Mouse (Mus musculus): ENCODE measurements around the gene Piezo1. TPM values are rescaled to one million over a fixed set of nuclear protein-coding genes. Genes with fewer than 3 reads are reported as not detected.

Piezo1 gene
- polyA plus RNA-seq, 1 experiment from 2014 or later, result 3.4 TPM

GRCm38 (mm10) chr8:122443262-122444006 lies 107.7 kb downstream of the Piezo1 start, which contains the start of gene Mvd:
TSS of gene Mvd (minus strand) at chr8:122443422.
- Histone ChIP-seq H3K4me3 (ENCODE audit: low read depth, low read length) (peak within 1 kb of the TSS; percentile 70), H3K27me3 (ENCODE audit: insufficient read depth, low read length) (no peaks in the 10 kb centered on the region), H3K9me3 (ENCODE audit: low read length) (no peaks in the 10 kb centered on the region), H3K9ac (replicated peaks) (peak within 1 kb of the TSS; percentile 73), H3K36me3 (replicated peaks; ENCODE audit: insufficient read depth, low read length) (peaks cover 9% of the 10 kb centered on the region; the same call in 1 of the 2 replicates), H3K4me2 (ENCODE audit: low read depth, low read length) (peak within 1 kb of the TSS; percentile 100), H3K27ac (ENCODE audit: low read depth) (peak within 1 kb of the TSS; percentile 89), H3K4me1 (ENCODE audit: insufficient read depth) (peaks cover 29% of the 10 kb centered on the region)
- TF ChIP-seq EP300 (IDR thresholded peaks at IDR 0.05; ENCODE audit: low read depth) (no peak), CTCF (IDR thresholded peaks at IDR 0.05; ENCODE audit: low read depth) (peak; percentile 58)
- ATAC-seq, result peak; percentile 96
- WGBS (ENCODE audit: insufficient replicate concordance), result under 1% methylated on average over 47 of the region's 47 CpGs
- DNase-seq, result peak; percentile 98

GRCm38 (mm10) chr8:122442781-122443180 lies 108.3 kb downstream of the Piezo1 start:
- Histone ChIP-seq H3K4me3 (ENCODE audit: low read depth, low read length) (peak overlapping the region; percentile 70), H3K27ac (ENCODE audit: low read depth) (peak overlapping the region; percentile 69), H3K9ac (replicated peaks) (peak overlapping the region; percentile 73), H3K4me2 (ENCODE audit: low read depth, low read length) (peak overlapping the region; percentile 100), H3K9me3 (ENCODE audit: low read length) (no peaks in the 10 kb centered on the region), H3K4me1 (ENCODE audit: insufficient read depth) (peaks cover 29% of the 10 kb centered on the region), H3K36me3 (replicated peaks; ENCODE audit: insufficient read depth, low read length) (peaks cover 9% of the 10 kb centered on the region; the same call in 1 of the 2 replicates), H3K27me3 (ENCODE audit: insufficient read depth, low read length) (no peaks in the 10 kb centered on the region)
- no peak for DNase-seq
- no peak for ATAC-seq
- 2% methylated on average over 12 of the region's 12 CpGs for WGBS (ENCODE audit: insufficient replicate concordance)
- TF ChIP-seq EP300 (IDR thresholded peaks at IDR 0.05; ENCODE audit: low read depth) (no peak), CTCF (IDR thresholded peaks at IDR 0.05; ENCODE audit: low read depth) (no peak)

GRCm38 (mm10) chr8:122442356-122442755 lies 108.8 kb downstream of the Piezo1 start:
- no peaks in the 10 kb centered on the region for H3K9me3 ChIP-seq (ENCODE audit: low read length)
- ATAC-seq (no peak), DNase-seq (no peak)
- TF ChIP-seq EP300 (IDR thresholded peaks at IDR 0.05; ENCODE audit: low read depth) (no peak), CTCF (IDR thresholded peaks at IDR 0.05; ENCODE audit: low read depth) (no peak)
- peak overlapping the region; percentile 70 for H3K4me3 ChIP-seq (ENCODE audit: low read depth, low read length)
- H3K27me3 ChIP-seq (ENCODE audit: insufficient read depth, low read length), result no peaks in the 10 kb centered on the region
- H3K9ac ChIP-seq (replicated peaks), result peak overlapping the region; percentile 73
- peak overlapping the region; percentile 100 for H3K4me2 ChIP-seq (ENCODE audit: low read depth, low read length)
- peaks cover 29% of the 10 kb centered on the region for H3K4me1 ChIP-seq (ENCODE audit: insufficient read depth)
- H3K36me3 ChIP-seq (replicated peaks; ENCODE audit: insufficient read depth, low read length), result peaks cover 10% of the 10 kb centered on the region; the same call in 1 of the 2 replicates
- 0 out of 2 replicates have a peak overlapping the region, but pooled peaks have one; percentile 69 for H3K27ac ChIP-seq (ENCODE audit: low read depth)
- WGBS (ENCODE audit: insufficient replicate concordance), result 26% methylated on average over 7 of the region's 7 CpGs

GRCm38 (mm10) chr8:122441326-122441725 lies 109.8 kb downstream of the Piezo1 start:
- Histone ChIP-seq H3K4me2 (ENCODE audit: low read depth, low read length) (no peak overlapping the region), H3K9ac (replicated peaks) (no peak overlapping the region), H3K27me3 (ENCODE audit: insufficient read depth, low read length) (no peaks in the 10 kb centered on the region), H3K36me3 (replicated peaks; ENCODE audit: insufficient read depth, low read length) (peaks cover 14% of the 10 kb centered on the region), H3K4me3 (ENCODE audit: low read depth, low read length) (no peak overlapping the region), H3K9me3 (ENCODE audit: low read length) (no peaks in the 10 kb centered on the region), H3K27ac (ENCODE audit: low read depth) (no peak overlapping the region), H3K4me1 (ENCODE audit: insufficient read depth) (peaks cover 29% of the 10 kb centered on the region)
- WGBS (ENCODE audit: insufficient replicate concordance), result 78% methylated on average over 1 of the region's 1 CpGs
- DNase-seq, result no peak
- no peak for TF ChIP-seq CTCF (IDR thresholded peaks at IDR 0.05; ENCODE audit: low read depth)
- no peak for TF ChIP-seq EP300 (IDR thresholded peaks at IDR 0.05; ENCODE audit: low read depth)
- no peak for ATAC-seq

- no peaks in the 10 kb centered on the region for H3K27me3 ChIP-seq (ENCODE audit: insufficient read depth, low read length)
- H3K9me3 ChIP-seq (ENCODE audit: low read length), result no peaks in the 10 kb centered on the region
- H3K4me2 ChIP-seq (ENCODE audit: low read depth, low read length), result no peak overlapping the region
- no peak overlapping the region for H3K27ac ChIP-seq (ENCODE audit: low read depth)
- ATAC-seq, result no peak
- DNase-seq, result no peak
- H3K9ac ChIP-seq (replicated peaks), result no peak overlapping the region
- WGBS (ENCODE audit: insufficient replicate concordance), result 85% methylated on average over 16 of the region's 16 CpGs
- no peak for TF ChIP-seq CTCF (IDR thresholded peaks at IDR 0.05; ENCODE audit: low read depth)
- no peak for TF ChIP-seq EP300 (IDR thresholded peaks at IDR 0.05; ENCODE audit: low read depth)
- no peak overlapping the region for H3K4me3 ChIP-seq (ENCODE audit: low read depth, low read length)
- peaks cover 12% of the 10 kb centered on the region for H3K4me1 ChIP-seq (ENCODE audit: insufficient read depth)
- H3K36me3 ChIP-seq (replicated peaks; ENCODE audit: insufficient read depth, low read length), result peaks cover 23% of the 10 kb centered on the region
Measured at GRCm38 (mm10) chr8:122439336-122439735, 111.8 kb downstream of the Piezo1 start.

- Histone ChIP-seq H3K27me3 (ENCODE audit: insufficient read depth, low read length) (no peaks in the 10 kb centered on the region), H3K36me3 (replicated peaks; ENCODE audit: insufficient read depth, low read length) (peaks cover 26% of the 10 kb centered on the region), H3K4me1 (ENCODE audit: insufficient read depth) (peaks cover 16% of the 10 kb centered on the region), H3K9ac (replicated peaks) (no peak overlapping the region), H3K9me3 (ENCODE audit: low read length) (no peaks in the 10 kb centered on the region), H3K4me3 (ENCODE audit: low read depth, low read length) (peak overlapping the region; percentile 19; the same call in 1 of the 2 replicates), H3K27ac (ENCODE audit: low read depth) (peak overlapping the region; percentile 31), H3K4me2 (ENCODE audit: low read depth, low read length) (peak overlapping the region; percentile 44)
- TF ChIP-seq EP300 (IDR thresholded peaks at IDR 0.05; ENCODE audit: low read depth) (no peak), CTCF (IDR thresholded peaks at IDR 0.05; ENCODE audit: low read depth) (no peak)
- 78% methylated on average over 13 of the region's 13 CpGs for WGBS (ENCODE audit: insufficient replicate concordance)
- peak; percentile 12; the same call in 1 of the 2 replicates for ATAC-seq
- no peak for DNase-seq
Measured at GRCm38 (mm10) chr8:122437708-122438331, 113.3 kb downstream of the Piezo1 start.

Data from liver, postnatal 0 days (tissue).